Mouse (Mus musculus) neural tube, embryonic 11.5 days (tissue): ENCODE data around the gene Zfp536. TPM values are rescaled to one million over a fixed set of nuclear protein-coding genes. Genes with fewer than 3 reads are reported as not detected.

Experiments used
- ATAC-seq: fragments of 200-750 bp; cut with Nextera tagmentation; 2 replicates; pipeline ENCODE4 v1.8.0; 2017; ENCODE audit warnings: moderate number of reproducible peaks, mild to moderate bottlenecking, moderate TSS enrichment, moderate library complexity; ENCODE audit not compliant: insufficient read depth, low FRiP score, low TSS enrichment
- DNase-seq: peaks from one replicate; pipeline ENCODE4 v3.0.0-alpha.2; 2015; ENCODE audit warnings: low spot score
- H3K27ac ChIP-seq: fragments of 300-500 bp; sonication (generic); 2 replicates; pipeline ENCODE4 v1.5.1; 2014; ENCODE audit warnings: low read depth, mild to moderate bottlenecking, low read length
- H3K27me3 ChIP-seq: fragments of 300-500 bp; sonication (generic); 2 replicates; pipeline ENCODE4 v1.6.1; 2014; ENCODE audit warnings: mild to moderate bottlenecking, low read length, mixed read lengths; ENCODE audit not compliant: control insufficient read depth, insufficient read depth
- H3K36me3 ChIP-seq: fragments of 300-500 bp; sonication (generic); 2 replicates; pipeline ENCODE4 v1.6.1; 2014; ENCODE audit warnings: mild to moderate bottlenecking, low read length, moderate library complexity, mixed read lengths; ENCODE audit not compliant: control insufficient read depth, insufficient read depth
- H3K4me1 ChIP-seq: fragments of 300-500 bp; sonication (generic); 2 replicates; pipeline ENCODE4 v1.6.1; 2014; ENCODE audit warnings: low read length, mixed read lengths; ENCODE audit not compliant: control insufficient read depth, insufficient read depth
- H3K4me2 ChIP-seq: fragments of 300-500 bp; sonication (generic); 2 replicates; pipeline ENCODE4 v1.6.1; 2014; ENCODE audit warnings: low read depth, mild to moderate bottlenecking, moderate library complexity
- H3K4me3 ChIP-seq: fragments of 300-500 bp; sonication (generic); 2 replicates; pipeline ENCODE4 v1.5.1; 2014; ENCODE audit warnings: low read depth, low read length
- H3K9ac ChIP-seq: fragments of 300-500 bp; sonication (generic); 2 replicates; pipeline ENCODE4 v1.6.1; 2014; ENCODE audit warnings: mild to moderate bottlenecking, low read length
- H3K9me3 ChIP-seq: fragments of 300-500 bp; sonication (generic); 2 replicates; pipeline ENCODE4 v1.6.1; 2016; ENCODE audit warnings: low read length; ENCODE audit not compliant: control insufficient read depth
- whole genome bisulfite sequencing: fragments of 180-500 bp; shearing (Covaris S2); extraction: QIAGEN DNeasy Blood & Tissue Kit; methylation state at CpG from one replicate; pipeline ENCODE4 v1.1.7; 2014; 5-methylcytosine and 5-hydroxymethylcytosine counted together
- polyA plus RNA-seq: library from polyadenylated mRNA; unstranded; fragments of >200 nt; fragmentation: Nextera tagmentation; extraction: Ambion mirVana; gene quantifications from 2 replicates; pipeline ENCODE4 v1.2.1, GENCODE M21; 2014

The Zfp536 gene
- polyA plus RNA-seq, 1 experiment from 2014 or later: 23.6 TPM

GRCm38 (mm10) chr7:37769526-37770399 lies 3.7 kb downstream of the Zfp536 start:
- Histone ChIP-seq H3K9ac (peak overlapping the region; percentile 77), H3K27ac (peak overlapping the region; percentile 94), H3K4me2 (peak overlapping the region; percentile 60), H3K36me3 (no peaks in the 10 kb centered on the region), H3K9me3 (no peaks in the 10 kb centered on the region), H3K4me3 (peak overlapping the region; percentile 58), H3K27me3 (0 out of 2 replicates have a peak, but pooled peaks cover under 1% of the 10 kb centered on the region), H3K4me1 (peaks cover 11% of the 10 kb centered on the region)
- WGBS: under 1% methylated on average over 53 of the region's 53 CpGs
- ATAC-seq (peak; percentile 70), DNase-seq (peak; percentile 80)

- H3K9ac ChIP-seq: peak overlapping the region; percentile 77
- peak overlapping the region; percentile 94; the same call in 1 of the 2 replicates for H3K27ac ChIP-seq
- H3K9me3 ChIP-seq: no peaks in the 10 kb centered on the region
- peak; percentile 49 for DNase-seq
- peaks cover 11% of the 10 kb centered on the region for H3K4me1 ChIP-seq
- H3K4me3 ChIP-seq: peak overlapping the region; percentile 58
- peak overlapping the region; percentile 60 for H3K4me2 ChIP-seq
- H3K36me3 ChIP-seq: no peaks in the 10 kb centered on the region
- under 1% methylated on average over 28 of the region's 28 CpGs for WGBS
- ATAC-seq: no peak
- H3K27me3 ChIP-seq: no peaks in the 10 kb centered on the region
Observed at GRCm38 (mm10) chr7:37769004-37769403, 4.4 kb downstream of the Zfp536 start.

GRCm38 (mm10) chr7:37768310-37768940 lies 5.0 kb downstream of the Zfp536 start:
- H3K4me1 ChIP-seq: peaks cover 11% of the 10 kb centered on the region
- 0 out of 2 replicates have a peak overlapping the region, but pooled peaks have one; percentile 94 for H3K27ac ChIP-seq
- H3K4me2 ChIP-seq: peak overlapping the region; percentile 60
- DNase-seq (peak; percentile 35), ATAC-seq (no peak)
- no peaks in the 10 kb centered on the region for H3K9me3 ChIP-seq
- H3K9ac ChIP-seq: peak overlapping the region; percentile 77
- no peaks in the 10 kb centered on the region for H3K27me3 ChIP-seq
- no peaks in the 10 kb centered on the region for H3K36me3 ChIP-seq
- 7% methylated on average over 10 of the region's 10 CpGs for WGBS
- H3K4me3 ChIP-seq: peak overlapping the region; percentile 58

- Histone ChIP-seq H3K9ac (no peak overlapping the region), H3K27me3 (no peaks in the 10 kb centered on the region), H3K9me3 (no peaks in the 10 kb centered on the region), H3K4me2 (no peak overlapping the region), H3K27ac (no peak overlapping the region), H3K4me1 (0 out of 2 replicates have a peak, but pooled peaks cover 3% of the 10 kb centered on the region), H3K4me3 (no peak overlapping the region), H3K36me3 (no peaks in the 10 kb centered on the region)
- 93% methylated on average over 5 of the region's 5 CpGs for WGBS
- no peak for DNase-seq
- no peak for ATAC-seq
Observed at GRCm38 (mm10) chr7:37758886-37759285, 14.6 kb downstream of the Zfp536 start.

- Histone ChIP-seq H3K36me3 (no peaks in the 10 kb centered on the region), H3K4me2 (no peak overlapping the region), H3K4me3 (no peak overlapping the region), H3K4me1 (no peaks in the 10 kb centered on the region), H3K9me3 (no peaks in the 10 kb centered on the region), H3K27me3 (no peaks in the 10 kb centered on the region), H3K27ac (no peak overlapping the region), H3K9ac (no peak overlapping the region)
- 52% methylated on average over 1 of the region's 1 CpGs for WGBS
- DNase-seq (no peak), ATAC-seq (no peak)
Observed at GRCm38 (mm10) chr7:37753024-37753423, 20.4 kb downstream of the Zfp536 start.

GRCm38 (mm10) chr7:37746133-37746761 lies 27.2 kb downstream of the Zfp536 start:
- Histone ChIP-seq H3K27ac (no peak overlapping the region), H3K9me3 (no peaks in the 10 kb centered on the region), H3K4me2 (no peak overlapping the region), H3K4me1 (peaks cover 11% of the 10 kb centered on the region), H3K27me3 (no peaks in the 10 kb centered on the region), H3K36me3 (no peaks in the 10 kb centered on the region), H3K9ac (no peak overlapping the region), H3K4me3 (no peak overlapping the region)
- DNase-seq: no peak
- ATAC-seq: no peak; the same call in 1 of the 2 replicates
- 16% methylated on average over 12 of the region's 13 CpGs for WGBS

GRCm38 (mm10) chr7:37743350-37743749 lies 30.1 kb downstream of the Zfp536 start:
- H3K4me3 ChIP-seq: no peak overlapping the region
- no peak overlapping the region for H3K27ac ChIP-seq

GRCm38 (mm10) chr7:37737191-37737590 lies 36.2 kb downstream of the Zfp536 start:
- Histone ChIP-seq H3K4me1 (peaks cover 20% of the 10 kb centered on the region), H3K9ac (no peak overlapping the region), H3K27ac (0 out of 2 replicates have a peak overlapping the region, but pooled peaks have one; percentile 20), H3K36me3 (no peaks in the 10 kb centered on the region), H3K9me3 (no peaks in the 10 kb centered on the region), H3K4me3 (no peak overlapping the region), H3K27me3 (no peaks in the 10 kb centered on the region), H3K4me2 (no peak overlapping the region)
- ATAC-seq (no peak), DNase-seq (no peak)
- 58% methylated on average over 8 of the region's 8 CpGs for WGBS

More at GRCm38 (mm10) chr7:37743350-37743749, 30.1 kb downstream of the Zfp536 start:
- ATAC-seq (no peak), DNase-seq (no peak)
- Histone ChIP-seq H3K36me3 (no peaks in the 10 kb centered on the region), H3K27me3 (no peaks in the 10 kb centered on the region), H3K4me2 (no peak overlapping the region), H3K4me1 (peaks cover 11% of the 10 kb centered on the region), H3K9me3 (no peaks in the 10 kb centered on the region), H3K9ac (no peak overlapping the region)
- WGBS: 82% methylated on average over 8 of the region's 8 CpGs
